Mouse (Mus musculus) liver, postnatal 0 days (tissue): ENCODE results near the gene Faf1. TPM values are rescaled to one million over a fixed set of nuclear protein-coding genes. Genes with fewer than 3 reads are reported as not detected.
A peak's percentile ranks its signal among the peaks of the same experiment; 100 is the strongest.

ENCODE experiments used
- ATAC-seq: fragments of 200-750 bp; cut with Nextera tagmentation; 2 replicates; pipeline ENCODE4 v1.8.0; 2017; ENCODE audit warnings: mild to moderate bottlenecking, moderate library complexity
- DNase-seq: peaks from one replicate; pipeline ENCODE4 v3.0.0-alpha.2; 2016
- H3K27ac ChIP-seq: fragments of 300-500 bp; sonication (generic); 2 replicates; pipeline ENCODE4 v1.5.1; 2014; ENCODE audit warnings: antibody characterized with exemption, moderate library complexity, mild to moderate bottlenecking, low read depth
- H3K27me3 ChIP-seq: fragments of 300-500 bp; sonication (generic); 2 replicates; pipeline ENCODE4 v1.6.1; 2014; ENCODE audit warnings: low read length, control low read depth, mixed read lengths; ENCODE audit not compliant: insufficient read depth
- H3K36me3 ChIP-seq: fragments of 300-500 bp; sonication (generic); replicated peaks from 2 replicates; pipeline ENCODE4 v1.6.1; 2014; ENCODE audit warnings: mild to moderate bottlenecking, control low read depth, low read length, moderate library complexity, mixed read lengths; ENCODE audit not compliant: insufficient read depth
- H3K4me1 ChIP-seq: fragments of 300-500 bp; sonication (generic); 2 replicates; pipeline ENCODE4 v1.6.1; 2014; ENCODE audit warnings: antibody characterized with exemption, mild to moderate bottlenecking, control low read depth; ENCODE audit not compliant: insufficient read depth
- H3K4me2 ChIP-seq: fragments of 300-500 bp; sonication (generic); 2 replicates; pipeline ENCODE4 v1.6.1; 2014; ENCODE audit warnings: low read depth, mild to moderate bottlenecking, low read length, moderate library complexity, mixed read lengths
- H3K4me3 ChIP-seq: fragments of 300-500 bp; sonication (generic); 2 replicates; pipeline ENCODE4 v1.5.1; 2014; ENCODE audit warnings: low read depth, low read length
- H3K9ac ChIP-seq: fragments of 300-500 bp; sonication (generic); replicated peaks from 2 replicates; pipeline ENCODE4 v1.6.1; 2014; ENCODE audit warnings: mild to moderate bottlenecking, moderate library complexity
- H3K9me3 ChIP-seq: fragments of 300-500 bp; sonication (generic); 2 replicates; pipeline ENCODE4 v1.6.1; 2016; ENCODE audit warnings: mild to moderate bottlenecking, control low read depth, low read length, mixed read lengths
- CTCF ChIP-seq: sonication (generic); IDR thresholded peaks from 2 replicates; pipeline ENCODE4 v1.5.1; 2016; ENCODE audit warnings: antibody characterized with exemption, low read depth
- EP300 ChIP-seq: IDR thresholded peaks from 2 replicates; pipeline ENCODE4 v1.6.1; 2016; ENCODE audit warnings: antibody characterized with exemption, low read depth, mild to moderate bottlenecking
- WGBS: fragments of 180-500 bp; shearing (Covaris S2); extraction: QIAGEN DNeasy Blood & Tissue Kit; methylation state at CpG from one replicate; pipeline ENCODE4 v1.1.7; 2014; ENCODE audit not compliant: insufficient replicate concordance; 5-methylcytosine and 5-hydroxymethylcytosine counted together
- polyA plus RNA-seq: library from polyadenylated mRNA; unstranded; fragments of >200 nt; fragmentation: Nextera tagmentation; extraction: Ambion mirVana; gene quantifications from 2 replicates; pipeline ENCODE4 v1.2.1, GENCODE M21; 2015

Gene Faf1
- polyA plus RNA-seq, 1 experiment from 2014 or later = 10.6 TPM

DNA sequence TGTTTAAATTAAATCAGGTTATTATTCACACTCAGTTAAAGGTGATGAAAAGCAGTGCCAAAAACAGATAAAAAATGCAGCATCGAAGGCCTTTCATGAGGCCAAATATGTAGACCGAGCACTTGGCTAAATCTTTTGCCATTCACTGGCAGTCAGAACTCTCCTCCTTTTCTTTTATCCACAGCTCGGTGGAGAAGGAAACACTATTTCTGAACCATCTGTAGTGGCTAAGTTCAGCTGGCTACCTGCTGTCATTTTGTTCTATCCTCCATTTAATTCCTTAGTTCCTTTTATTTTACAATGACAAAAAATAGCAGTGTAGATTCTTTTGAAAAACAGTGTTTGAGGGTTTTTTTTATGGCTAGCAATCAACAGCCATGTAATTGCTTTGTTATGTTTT, 186.6 kb downstream of the Faf1 start:
- Histone ChIP-seq H3K27me3 (no peaks in the 10 kb centered on the region), H3K9me3 (no peaks in the 10 kb centered on the region), H3K36me3 (no peaks in the 10 kb centered on the region), H3K4me1 (no peaks in the 10 kb centered on the region), H3K4me2 (no peak overlapping the region), H3K4me3 (no peak overlapping the region), H3K27ac (no peak overlapping the region), H3K9ac (no peak overlapping the region)
- TF ChIP-seq CTCF = no peak
- TF ChIP-seq EP300 = no peak
- no peak for DNase-seq
- no peak for ATAC-seq
- WGBS = 89% methylated on average over 3 of the region's 3 CpGs

DNA sequence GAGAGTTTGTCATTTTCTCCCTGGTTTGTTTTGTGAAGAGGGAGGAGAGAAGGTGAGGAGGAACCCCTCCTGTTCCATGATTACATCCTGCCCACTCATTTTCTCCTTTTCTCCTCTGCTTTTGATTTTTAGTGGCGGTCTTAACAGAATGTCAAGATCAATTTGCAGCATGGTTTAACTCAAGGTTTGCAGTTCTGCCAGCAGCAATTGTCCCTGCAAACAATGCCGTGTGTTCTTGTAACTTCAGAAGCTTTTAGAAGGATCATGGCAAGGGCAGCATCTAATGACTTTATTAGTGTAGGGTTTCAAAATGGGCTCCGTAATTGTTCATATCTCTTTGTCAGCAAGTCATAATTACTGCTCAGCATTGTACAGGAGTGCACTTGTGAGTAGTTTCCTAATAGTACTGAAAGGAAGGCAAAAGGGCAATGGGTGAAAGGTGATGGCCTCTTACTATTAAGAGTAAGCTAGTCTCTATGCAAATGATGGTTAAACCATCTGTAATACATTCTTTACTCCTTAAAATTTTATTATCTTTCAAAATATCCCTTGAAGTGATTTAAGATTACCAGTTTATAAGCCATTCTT, 192.6 kb downstream of the Faf1 start:
- no peak for DNase-seq
- WGBS = 81% methylated on average over 3 of the region's 3 CpGs
- ATAC-seq = no peak; the same call in 1 of the 2 replicates
- no peaks in the 10 kb centered on the region for H3K36me3 ChIP-seq
- no peak for TF ChIP-seq EP300
- TF ChIP-seq CTCF = no peak
- H3K4me1 ChIP-seq = no peaks in the 10 kb centered on the region
- no peaks in the 10 kb centered on the region for H3K27me3 ChIP-seq
- H3K4me3 ChIP-seq = no peak overlapping the region
- H3K9ac ChIP-seq = no peak overlapping the region
- no peak overlapping the region for H3K4me2 ChIP-seq
- H3K27ac ChIP-seq = no peak overlapping the region
- H3K9me3 ChIP-seq = no peaks in the 10 kb centered on the region

DNA sequence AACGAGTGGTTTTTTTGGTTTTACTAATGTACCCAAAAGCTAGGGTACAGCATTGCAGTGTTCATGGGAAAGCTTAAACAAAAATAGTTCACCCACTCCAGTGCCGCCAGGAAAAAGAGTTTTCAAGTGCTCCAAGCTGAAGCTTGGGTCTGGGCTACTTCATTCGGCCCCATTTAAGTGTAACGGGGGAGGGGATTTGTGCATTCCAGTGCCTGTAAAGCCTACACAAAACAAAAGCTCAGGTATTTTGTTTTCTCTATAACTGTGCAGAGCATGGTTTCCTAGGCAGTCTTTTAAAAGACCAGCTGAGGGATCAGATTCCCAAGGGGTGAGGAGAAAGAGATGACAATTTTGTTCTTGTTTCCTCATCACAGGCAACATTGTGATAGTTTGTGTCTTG, 207.9 kb downstream of the Faf1 start:
- TF ChIP-seq CTCF = no peak
- TF ChIP-seq EP300 = no peak
- no peak for ATAC-seq
- Histone ChIP-seq H3K36me3 (peaks cover 10% of the 10 kb centered on the region; the same call in 1 of the 2 replicates), H3K9me3 (no peaks in the 10 kb centered on the region), H3K9ac (no peak overlapping the region), H3K4me3 (no peak overlapping the region), H3K27ac (no peak overlapping the region), H3K4me1 (no peaks in the 10 kb centered on the region), H3K4me2 (no peak overlapping the region), H3K27me3 (no peaks in the 10 kb centered on the region)
- no peak for DNase-seq
- WGBS = 87% methylated on average over 4 of the region's 4 CpGs

DNA sequence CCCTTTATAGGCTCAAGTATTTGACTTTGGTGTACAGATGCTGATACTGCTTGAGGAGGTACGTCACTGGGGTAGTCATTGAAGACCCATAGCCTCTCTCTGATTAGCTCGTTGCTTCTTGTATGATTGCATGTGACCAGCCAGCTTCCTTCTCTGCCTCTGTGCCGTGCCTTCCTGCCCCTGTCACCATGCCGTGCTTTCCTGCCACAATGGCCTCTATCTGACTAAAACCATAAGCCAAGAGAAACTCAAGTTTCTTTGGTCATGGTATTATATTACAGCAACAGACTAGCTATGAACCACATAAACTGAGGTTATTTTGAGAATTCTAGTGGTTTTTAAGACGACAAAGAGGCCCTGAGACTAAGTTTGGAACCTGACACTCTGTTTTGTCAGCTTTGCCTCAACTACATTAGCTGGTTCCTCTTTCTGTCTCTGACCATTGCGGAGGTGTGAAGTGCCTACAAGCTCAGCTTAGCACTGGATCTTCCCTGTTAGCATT, 211.5 kb downstream of the Faf1 start:
- no peak for TF ChIP-seq EP300
- no peak for TF ChIP-seq CTCF
- WGBS = 71% methylated on average over 6 of the region's 6 CpGs
- H3K4me1 ChIP-seq = no peaks in the 10 kb centered on the region
- H3K4me2 ChIP-seq = no peak overlapping the region
- no peak overlapping the region for H3K27ac ChIP-seq
- no peaks in the 10 kb centered on the region for H3K9me3 ChIP-seq
- DNase-seq (no peak), ATAC-seq (no peak)
- no peak overlapping the region for H3K9ac ChIP-seq
- peaks cover 9% of the 10 kb centered on the region; the same call in 1 of the 2 replicates for H3K36me3 ChIP-seq
- no peak overlapping the region for H3K4me3 ChIP-seq
- no peaks in the 10 kb centered on the region for H3K27me3 ChIP-seq

DNA sequence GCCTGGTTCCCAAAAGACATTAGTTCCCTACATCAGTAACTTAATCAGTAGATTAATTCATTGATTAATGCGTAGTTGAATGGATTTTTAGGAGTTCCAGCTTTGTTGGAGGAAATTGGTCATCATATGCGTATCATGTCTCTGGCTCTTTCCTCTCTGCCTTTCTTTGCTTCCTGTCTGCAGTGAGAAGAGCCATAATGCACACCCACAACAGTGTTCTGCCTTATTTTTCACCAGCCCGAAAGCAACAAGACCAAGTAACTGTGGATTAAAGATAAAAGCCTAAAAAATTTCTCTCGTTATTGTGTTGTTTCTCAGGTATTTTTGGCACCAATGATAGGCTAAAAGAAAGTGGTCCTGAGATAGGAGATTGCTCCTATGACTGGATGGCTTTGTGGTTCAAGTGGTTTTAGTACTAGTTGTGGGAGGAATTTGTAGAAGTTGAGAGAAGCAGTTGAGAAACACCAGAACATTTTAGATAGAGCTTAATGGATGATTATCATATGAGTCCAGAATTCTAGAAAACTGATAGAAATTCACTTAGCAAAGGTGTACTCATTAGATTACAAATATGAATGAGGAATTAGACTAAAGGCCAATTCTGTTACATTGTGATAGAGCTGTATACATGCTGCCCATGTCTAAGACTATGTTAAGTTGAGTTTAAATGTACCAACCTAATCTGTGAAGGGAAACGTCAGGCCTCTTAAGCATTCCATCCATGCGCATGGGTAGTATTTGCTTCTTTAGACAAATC, 221.6 kb downstream of the Faf1 start:
- no peak overlapping the region for H3K9ac ChIP-seq
- no peak overlapping the region for H3K27ac ChIP-seq
- no peak overlapping the region for H3K4me2 ChIP-seq
- WGBS = 66% methylated on average over 6 of the region's 6 CpGs
- no peak for DNase-seq
- peak; percentile 74 for ATAC-seq
- no peaks in the 10 kb centered on the region for H3K27me3 ChIP-seq
- no peaks in the 10 kb centered on the region; the same call in none of the 2 replicates for H3K36me3 ChIP-seq
- TF ChIP-seq EP300 (peak; percentile 88), CTCF (no peak)
- no peak overlapping the region for H3K4me3 ChIP-seq
- H3K4me1 ChIP-seq = no peaks in the 10 kb centered on the region
- no peaks in the 10 kb centered on the region for H3K9me3 ChIP-seq

DNA sequence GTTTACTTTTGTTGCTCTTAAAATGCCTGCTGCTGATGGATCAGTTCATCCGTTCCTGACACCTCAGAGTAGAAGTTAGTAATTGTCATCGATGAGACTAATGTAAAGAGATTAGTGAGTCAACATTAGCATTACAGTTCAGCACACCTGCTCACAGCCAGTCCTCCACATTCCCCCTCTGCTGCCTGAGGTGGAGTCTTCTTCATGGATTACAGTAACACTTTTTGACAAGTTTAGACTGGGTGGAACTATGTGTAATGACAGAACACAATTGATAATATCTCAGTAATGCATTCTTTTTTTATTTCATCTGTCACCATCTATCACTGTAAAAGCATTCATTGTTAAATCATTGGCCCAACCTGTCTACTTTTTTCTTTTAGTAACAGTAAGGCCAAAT, 224.7 kb downstream of the Faf1 start:
- H3K36me3 ChIP-seq = no peaks in the 10 kb centered on the region; the same call in 1 of the 2 replicates
- no peak for ATAC-seq
- H3K27me3 ChIP-seq = no peaks in the 10 kb centered on the region
- H3K4me3 ChIP-seq = no peak overlapping the region
- H3K4me2 ChIP-seq = no peak overlapping the region
- H3K4me1 ChIP-seq = no peaks in the 10 kb centered on the region
- no peak for DNase-seq
- TF ChIP-seq CTCF (no peak), EP300 (no peak)
- 90% methylated on average over 2 of the region's 2 CpGs for WGBS
- H3K9me3 ChIP-seq = no peaks in the 10 kb centered on the region
- H3K9ac ChIP-seq = no peak overlapping the region
- H3K27ac ChIP-seq = no peak overlapping the region
